Mouse (Mus musculus) ZHBTc4 (cell line): ENCODE measurements around the gene Aamp.

Experiments used
- DNase-seq: peaks from one replicate; pipeline ENCODE4 v3.0.0-alpha.2; 2011; ENCODE audit warnings: low read depth, low spot score

The Aamp gene

DNA sequence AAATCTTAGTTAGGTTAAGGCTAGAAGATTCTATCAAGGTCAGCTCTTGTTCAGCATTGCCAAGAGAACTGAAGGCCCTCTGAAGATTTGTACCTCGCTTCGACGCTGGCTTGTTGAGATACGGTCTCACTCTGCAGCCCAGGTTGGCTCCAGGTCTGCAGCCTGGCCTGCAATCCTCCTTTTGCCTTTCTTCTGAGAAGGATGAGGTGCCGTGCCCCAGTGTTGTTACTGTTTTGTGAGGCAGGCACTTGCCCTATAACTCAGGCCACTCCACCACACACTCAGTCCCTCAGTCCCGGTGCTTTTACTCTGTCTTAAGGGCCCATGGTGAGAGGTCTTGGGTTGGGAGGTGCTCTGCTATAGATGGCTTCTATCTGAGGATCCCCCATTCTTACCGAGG, 17.7 kb upstream of the Aamp start:
- no peak for DNase-seq

DNA sequence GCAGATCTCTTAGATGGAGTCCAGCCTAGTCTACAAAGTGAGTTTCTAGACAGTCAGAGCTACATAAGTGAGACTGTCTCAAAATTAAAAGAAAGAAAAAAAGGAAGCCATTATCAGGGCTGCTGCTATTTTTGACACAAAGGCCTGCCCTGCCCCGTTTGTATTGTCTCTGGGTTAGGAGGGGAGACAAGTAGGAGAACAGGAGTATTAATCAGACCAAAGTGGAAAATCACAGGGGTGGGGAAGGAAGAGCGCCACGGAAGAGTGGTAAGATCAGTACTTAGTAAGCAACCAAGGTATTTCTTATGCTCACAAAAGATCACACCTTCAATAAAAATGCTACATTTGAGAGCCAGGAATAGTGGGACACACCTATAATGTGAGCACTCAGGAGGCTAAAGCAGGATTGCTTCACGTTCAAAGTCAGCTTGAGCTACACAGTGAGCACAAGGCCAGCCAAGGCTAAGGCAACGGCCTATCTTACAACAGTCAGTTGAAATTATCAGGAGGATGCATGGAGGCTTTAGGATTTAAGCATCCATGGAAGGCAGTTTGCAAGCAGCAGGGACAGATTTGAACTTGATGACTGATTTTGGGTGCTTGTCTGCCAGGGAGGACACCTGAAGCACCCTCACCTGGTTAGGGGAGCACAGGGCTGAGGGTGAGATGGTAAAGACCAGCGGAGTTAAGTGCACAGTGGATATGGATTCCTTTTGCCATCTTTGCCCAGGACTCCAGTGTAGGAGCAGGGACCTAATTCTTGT, 16.0 kb upstream of the Aamp start:
- no peak for DNase-seq

DNA sequence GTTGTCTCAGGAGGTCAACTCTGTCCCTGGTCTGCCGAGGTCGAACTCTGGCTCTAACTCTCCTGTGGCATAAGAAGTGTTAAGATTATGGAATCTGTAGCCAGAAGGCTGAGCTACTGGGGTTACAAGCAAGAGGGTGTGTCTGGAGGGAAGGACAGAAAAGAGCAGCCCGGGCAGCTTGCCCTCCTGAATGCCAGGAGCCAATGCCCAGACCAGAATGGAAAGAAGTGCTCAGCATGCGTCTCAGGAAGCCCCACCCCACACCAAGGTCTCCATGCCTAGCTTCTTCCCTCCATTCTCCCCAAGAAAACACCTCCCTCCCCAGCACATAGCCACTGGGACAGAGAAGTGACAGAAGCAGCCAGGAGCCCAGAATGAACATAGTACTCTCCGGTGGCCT, 14.5 kb upstream of the Aamp start:
- DNase-seq, result no peak

DNA sequence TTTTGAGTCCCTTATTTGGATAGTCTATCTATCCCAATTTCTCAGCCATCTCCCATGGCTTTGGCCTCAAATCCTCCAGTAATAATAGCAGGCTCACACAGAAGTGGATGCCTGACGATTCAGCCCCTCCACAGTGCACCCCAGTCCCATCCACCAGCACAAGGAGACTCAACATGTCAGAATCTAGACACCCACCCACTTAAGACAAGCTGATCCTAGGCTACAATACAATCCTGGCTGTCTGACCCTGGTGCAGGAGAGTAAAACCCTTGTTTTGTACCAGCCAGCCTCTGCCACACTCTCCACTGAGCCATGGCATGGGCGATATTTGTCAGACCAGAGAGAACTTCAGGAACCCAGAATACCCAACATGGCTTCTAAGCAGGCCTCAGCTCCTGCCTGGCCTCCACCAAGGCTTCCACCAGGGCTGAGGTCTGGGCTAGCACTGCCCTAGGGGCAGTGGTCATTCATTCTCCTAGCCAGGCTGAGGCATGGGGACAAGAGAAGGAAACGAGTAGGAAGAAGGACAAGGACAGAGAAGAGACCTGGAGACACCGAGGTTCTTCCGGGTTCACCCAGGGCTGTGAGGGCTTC, 13.7 kb upstream of the Aamp start:
- DNase-seq, result no peak

DNA sequence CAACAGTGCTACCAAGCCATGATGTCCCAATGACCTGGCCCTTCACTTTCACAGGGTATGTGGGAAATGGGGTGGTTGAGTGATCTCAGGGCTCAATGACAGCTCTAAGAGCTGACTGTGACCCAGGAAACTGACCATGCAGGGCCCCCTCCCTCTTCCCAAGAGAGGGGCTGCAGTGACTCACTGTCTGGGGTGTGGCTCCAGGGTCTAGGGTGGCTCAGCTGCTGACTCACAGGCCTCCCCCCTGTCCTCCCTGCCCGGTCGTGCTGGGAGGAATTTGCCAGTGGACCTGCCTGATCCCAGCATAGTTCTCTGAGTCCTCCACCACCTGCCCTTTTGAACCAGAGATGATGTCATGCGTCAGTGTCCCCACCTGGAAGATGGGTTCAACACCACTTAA, 12.7 kb upstream of the Aamp start:
- no peak for DNase-seq

DNA sequence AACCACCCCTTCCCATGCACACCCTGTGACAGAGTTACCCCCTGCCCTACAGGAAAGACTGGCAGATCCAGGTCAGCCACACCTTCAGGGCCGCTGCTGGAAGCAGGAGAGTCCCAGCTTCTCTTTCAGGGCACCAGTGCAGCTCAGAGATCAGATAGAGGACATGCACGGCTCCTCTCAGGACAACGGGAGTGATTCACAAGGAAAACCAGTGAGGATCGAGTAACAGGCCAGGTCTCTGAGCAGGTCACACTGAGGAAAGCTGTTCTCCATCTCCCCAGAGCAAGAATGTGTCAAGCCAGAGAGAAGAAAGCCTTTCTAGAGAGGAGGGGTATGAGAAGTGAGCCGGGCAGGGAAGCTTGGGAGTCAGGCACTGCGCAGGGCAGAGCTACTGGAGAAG, 11.9 kb upstream of the Aamp start:
- no peak for DNase-seq

DNA sequence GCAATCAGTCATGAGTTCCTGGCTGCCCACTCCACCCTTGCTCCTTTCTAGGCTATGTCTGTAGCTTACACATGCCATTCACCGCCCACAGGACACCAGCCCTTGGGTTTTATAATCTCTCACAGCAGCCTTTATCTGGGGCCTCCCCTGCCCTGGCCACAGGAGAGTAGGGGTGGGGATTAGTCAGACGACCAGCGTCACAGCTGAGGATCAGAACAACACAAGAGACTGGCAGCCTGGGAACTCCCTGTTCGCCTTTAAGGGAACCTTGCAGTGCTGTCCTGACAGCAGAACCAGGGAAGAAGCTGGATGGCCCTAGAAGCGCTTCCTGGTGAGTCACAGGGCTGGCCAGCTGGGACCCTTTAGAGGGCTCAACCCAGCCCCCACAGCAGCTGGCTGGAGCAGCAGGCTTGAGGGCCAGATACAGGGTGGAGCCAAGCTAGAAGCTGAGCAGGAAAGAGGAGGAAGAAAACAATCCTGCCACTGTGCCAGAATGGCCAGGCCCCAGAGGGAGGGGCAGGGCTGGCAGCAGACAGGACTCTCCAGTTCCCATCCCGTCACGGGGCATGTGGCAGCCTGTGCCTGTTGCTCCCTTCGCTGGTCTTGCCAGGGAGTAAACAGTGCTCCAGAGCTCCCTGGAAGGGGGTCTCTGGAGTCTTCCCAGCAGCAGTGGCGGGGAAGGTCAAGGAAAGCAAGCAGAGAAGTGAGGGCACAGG, 11.1 kb upstream of the Aamp start:
- no peak for DNase-seq

DNA sequence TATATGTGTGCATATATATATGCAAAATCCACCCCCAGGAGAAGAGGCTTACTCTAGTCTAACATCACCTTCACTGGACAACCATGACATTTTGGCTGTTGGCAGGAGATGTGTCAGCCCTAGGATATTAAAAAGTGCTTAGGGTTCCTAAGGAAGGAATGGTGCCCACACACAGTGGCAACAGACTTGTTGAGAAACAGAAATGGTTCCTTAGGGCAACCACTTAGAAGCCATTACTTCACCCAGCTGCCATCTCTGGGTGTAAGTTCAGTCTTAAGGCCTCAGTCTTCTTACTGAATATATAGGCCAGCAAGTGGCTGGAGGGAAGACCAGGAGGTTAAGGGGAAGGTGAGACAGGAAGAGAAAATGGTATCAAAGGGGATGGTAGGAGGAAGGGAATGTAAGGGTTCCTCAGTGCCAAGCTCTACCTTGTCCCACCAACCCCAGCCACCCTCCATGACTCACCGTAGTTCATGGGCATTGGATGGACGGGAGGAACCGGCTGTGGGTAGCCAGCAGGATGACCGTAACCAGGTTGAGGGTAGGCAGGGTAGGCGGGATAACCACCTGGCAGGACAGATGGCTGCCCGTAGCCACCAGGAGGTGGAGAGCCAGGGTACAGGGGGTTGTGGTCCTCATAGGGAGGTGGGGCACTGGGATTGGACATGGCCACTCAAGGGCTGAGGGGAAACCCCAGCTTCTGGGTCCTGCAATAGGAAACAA, 10.4 kb upstream of the Aamp start:
- no peak for DNase-seq

DNA sequence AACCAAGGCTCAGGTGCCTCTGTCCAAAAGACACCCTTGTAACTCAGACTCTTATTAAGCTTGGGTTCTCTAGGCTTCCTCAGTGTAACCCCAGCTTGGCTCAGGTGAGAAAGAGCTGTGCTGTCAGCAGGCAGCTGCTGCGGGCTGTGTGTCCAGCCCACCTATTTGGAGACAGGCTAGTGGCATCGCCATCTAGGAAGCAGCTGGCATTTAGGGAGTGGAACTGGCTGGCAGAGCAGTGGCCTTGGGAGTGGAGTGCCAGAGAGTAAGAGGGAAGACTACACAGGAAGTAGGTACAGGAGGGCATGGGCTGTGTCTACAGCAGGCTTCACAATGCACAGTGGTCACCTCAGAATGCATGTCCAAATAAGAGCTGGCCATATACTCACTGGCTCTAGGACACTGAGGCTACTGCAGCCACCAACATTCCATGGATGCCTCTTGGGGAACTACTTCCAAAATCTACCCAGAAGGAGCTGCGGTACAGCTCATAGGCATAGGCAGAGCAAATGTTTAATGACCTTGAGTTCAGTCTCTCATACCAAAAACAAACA, 9.6 kb upstream of the Aamp start:
- no peak for DNase-seq

DNA sequence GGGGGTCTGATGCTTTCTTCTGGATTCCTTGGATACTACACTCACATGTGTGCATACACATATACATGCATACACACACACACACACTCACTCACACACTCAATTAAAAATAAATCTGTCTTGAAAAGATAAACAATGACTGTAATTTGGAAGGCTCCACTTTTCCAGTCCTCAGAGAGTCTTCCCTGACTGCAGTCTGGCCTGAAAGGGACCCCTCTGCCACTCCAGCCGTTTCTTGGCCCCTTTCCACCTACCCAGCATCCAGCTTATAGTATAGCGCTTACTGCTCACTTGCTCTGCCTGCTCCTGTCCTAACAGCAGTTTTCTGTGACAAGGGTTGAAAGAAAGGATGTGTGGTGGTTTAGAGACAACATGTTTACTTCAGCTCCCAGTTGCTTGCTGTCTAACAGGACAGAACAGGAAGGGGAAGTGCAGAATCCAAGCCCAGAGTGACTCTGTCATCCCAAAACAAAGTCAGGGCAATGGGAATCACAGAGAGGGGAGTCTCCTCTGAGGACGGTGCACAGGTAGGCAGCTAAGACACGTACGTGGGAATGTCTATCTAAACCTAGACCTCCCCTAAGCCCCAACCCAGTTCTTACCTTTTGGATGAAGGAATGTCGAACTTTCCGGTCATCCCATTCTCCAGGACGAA, 8.9 kb upstream of the Aamp start:
- no peak for DNase-seq

DNA sequence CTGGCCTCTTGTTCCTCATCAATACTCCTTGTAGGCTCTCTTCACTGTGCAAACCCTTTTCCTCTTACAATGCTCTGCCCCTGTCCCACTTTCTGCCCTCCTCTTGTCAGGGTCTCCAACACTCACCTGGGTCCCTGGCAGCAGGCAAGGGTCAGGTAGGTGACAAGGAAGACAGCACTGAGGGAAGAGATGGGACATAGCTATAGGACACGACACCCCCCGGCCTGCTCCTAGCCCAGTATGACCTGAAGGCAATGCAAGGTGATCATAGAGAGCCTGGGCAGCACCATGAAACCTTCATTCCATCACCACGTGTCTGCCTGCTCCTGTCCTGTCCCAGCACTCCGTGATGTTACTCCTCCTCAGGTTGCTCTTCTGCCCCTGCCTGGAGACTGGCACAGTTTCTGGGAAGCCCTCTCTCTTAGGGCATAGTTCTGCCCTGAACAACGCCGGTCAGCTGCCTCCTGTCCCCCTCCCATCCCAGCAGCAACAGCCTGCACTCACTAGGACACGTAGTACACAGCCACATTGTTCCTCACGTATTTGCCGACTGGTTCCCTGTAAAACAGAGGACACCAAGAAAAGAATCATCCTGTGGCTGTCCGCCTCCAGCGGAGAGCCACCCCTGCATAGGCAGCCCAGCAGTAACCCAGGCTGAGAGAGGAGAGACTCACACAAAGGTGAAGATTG, 7.9 kb upstream of the Aamp start:
- no peak for DNase-seq

DNA sequence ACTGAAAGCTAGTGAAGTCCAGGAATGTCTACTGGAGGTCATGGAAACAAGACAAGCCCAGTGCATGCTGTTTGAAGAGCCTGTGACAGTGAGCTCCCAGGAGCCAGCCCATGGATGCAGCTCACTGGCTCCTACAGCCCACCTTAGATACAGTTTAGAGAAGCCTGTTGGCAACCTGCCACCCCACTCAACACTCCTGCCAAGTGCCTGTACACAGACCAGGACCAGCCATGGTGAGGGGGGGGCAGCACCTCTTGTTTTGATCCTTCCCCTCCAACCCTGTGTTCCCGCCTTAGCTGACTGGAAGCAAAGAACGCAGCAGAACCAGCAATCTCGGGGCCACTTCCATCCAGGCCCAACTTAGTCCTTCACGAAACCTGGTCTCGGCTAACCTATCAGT, 5.6 kb upstream of the Aamp start:
- DNase-seq, result no peak

DNA sequence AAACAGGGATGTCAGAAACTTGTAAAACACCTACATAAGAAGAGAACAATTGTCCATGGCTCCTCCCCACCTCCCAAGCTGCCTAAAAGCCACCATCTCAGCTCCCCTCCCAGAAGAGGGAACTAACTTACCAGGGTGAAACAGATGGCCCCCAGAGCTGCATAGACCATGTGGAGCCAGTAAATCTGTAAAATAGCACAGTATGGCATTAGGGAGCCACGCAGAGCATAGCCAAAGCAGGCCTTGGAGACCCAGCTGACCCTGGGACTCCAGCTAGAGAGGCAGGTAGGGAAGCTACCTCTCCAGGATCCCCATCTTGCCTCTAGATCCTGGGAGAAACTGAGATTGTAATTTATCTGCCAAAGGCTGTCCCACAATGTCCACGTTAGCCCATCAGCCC, 5.2 kb upstream of the Aamp start:
- no peak for DNase-seq

DNA sequence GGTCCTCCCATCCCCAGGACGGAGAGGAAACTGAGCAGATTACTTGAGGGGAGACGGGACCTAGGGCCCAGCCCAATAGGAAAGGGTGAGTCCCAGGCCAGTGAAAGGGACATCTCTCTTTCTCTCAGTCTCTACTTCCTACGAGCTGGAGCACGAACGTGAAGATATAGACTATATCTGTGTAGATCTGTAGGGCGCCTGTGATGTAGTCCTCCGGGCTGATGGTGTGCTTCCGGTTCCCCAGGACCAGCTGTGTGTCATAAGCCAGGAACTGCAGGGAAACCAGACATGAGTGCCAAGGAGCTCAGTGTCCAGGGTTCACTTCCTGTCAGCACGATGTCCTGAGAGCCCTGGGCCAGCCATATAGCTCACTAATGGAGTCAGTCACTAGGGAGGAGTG, 4.7 kb upstream of the Aamp start:
- DNase-seq, result no peak

DNA sequence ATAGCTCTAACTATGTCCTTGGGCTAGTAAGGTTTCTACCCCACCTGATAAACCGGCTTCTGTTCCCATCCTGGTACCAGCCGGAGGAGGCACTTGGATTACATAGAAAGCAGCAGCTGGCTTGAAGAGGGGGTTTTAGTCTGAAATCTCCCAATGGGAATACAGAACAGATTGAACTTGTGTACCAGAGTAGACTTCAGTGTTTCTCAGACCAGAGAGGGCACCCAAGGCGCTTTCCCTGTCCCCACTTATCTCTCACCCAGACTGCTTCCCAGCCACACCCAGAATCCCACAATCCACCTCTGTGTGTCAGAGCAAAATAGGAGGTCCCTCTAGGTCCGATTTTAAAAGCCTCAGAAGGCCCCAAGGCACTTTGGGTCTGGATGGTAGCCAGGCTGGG, 3.8 kb upstream of the Aamp start:
- no peak for DNase-seq

DNA sequence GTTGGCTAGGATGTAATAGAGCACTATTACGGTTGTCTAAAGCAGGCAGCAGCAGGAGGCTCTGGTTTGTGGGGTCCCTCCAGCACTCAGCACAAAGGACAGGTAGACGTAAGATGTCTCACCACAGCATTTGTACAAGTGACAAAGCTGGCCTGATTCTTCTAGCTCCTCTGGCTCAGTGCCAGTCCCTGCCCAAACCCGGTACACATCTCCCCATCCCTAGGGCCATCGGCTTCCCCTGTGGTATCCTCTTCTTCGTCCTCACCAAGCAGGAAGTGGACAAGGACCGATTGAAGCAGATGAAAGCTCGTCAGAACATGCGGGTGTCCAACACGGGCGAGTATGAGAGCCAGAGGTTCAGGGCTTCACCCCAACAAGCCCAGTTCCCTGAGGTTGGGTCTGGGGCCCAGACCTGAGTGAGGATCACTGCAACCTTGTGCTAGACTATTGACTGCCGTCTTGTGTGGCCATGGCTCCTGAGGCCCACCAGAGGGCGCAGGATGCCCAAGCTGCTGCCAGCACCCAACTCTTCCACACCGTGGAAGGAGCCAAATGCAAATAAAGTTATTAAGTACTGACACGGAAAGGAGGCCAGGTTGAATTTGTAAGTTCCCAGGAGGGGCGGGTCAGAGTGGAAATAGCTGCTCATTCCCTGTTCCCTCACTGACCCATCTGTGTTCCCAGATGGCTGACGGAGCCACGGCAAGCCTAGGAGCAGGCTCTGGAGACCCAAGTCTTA, 2.5 kb upstream of the Aamp start:
- peak; percentile 44 for DNase-seq

DNA sequence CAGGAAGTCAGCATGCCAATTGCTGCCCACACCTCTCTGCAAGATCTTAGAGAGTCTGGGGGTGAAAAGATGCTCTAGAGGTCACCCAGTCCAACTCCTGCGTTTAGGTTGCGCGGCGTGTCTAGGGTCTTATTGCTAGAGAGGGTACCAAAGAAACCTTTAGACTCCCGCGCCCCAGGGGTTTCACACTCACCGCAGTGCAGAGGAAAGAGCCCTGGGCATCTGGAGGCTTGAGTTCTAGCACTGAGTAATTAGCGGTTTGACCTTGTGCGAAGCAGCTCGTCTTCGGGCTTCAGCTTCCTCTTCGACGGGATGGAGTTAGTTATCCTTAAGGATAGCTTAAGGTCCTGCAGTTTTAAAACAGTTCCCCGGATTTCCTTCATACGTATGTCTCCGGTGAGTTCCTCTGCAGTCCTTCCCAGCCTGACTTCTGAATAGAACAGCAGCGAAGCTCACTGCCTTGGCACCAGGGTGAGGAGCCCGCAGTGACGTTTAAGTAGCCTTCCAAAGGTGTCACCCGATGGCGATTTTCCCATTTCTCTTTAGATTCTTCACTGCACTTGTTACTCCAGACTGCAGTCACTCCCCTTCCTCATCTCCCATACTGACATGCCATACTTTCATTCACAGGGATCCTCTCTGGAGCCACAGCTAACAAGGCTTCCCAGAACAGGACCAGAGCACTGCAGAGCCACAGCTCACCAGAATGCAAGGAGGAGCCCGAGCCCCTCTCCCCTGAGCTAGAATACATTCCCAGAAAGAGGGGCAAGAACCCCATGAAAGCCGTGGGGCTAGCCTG, 873 bp upstream of the Aamp start:
- no peak for DNase-seq

DNA sequence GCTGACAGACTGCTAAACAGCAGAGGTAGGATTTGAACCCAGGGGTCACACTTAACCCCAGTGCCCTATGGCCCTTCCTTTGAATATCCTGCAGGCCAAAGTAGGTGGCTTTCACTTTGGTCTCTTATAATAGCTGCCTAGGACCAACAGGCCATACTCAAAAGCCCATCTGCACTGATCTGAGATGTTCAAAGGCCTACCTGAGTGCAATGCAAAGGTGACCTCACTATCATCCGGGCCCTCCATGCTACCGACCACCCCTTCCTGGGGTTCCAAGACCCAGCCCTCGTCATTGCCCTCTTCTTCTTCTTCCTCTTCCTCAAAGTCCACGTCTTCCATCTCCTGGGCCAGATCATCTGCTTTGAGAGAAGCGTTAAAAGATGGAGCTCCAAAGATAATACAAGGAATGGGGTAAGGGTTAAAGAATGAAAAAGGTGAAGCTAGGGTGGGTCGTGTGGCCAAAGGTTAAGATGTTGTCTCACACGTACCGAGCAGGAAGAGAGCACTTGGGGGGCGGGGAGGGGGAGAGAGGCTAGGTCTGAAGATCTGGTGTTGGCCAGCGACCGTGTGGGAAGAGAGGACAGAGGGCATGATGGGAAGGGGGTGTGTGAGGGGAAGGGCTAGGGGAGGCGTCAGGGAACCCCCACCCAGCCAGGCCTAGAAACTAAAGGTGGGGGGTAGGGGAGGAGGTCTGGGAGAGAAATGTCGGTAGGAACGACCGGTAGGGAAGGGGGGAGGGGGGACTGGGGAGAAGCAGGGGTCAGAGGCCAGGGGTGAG, 663 bp downstream of the Aamp start:
- peak; percentile 68 for DNase-seq
